Mouse (Mus musculus) adrenal gland, adult 2 months (tissue): ENCODE results near the gene Zmym1. TPM values are rescaled to one million over a fixed set of nuclear protein-coding genes. Genes with fewer than 3 reads are reported as not detected.
"Not testable (repeated sequence)": the region's sequence is repeated elsewhere in the genome, so short reads cannot be mapped to it uniquely, and the experiment has no call there.

Experiments
- DNase-seq: peaks from one replicate; pipeline ENCODE4 v3.0.0; 2021
- long read RNA-seq: library from polyadenylated mRNA; stranded (forward); transcript quantifications from one replicate; pipeline ENCODE4 v2.0.0, GENCODE M21; 2021
- polyA plus RNA-seq: library from polyadenylated mRNA; depleted of rRNA; stranded (reverse); fragments of >200 nt; gene quantifications from 2 replicates; pipeline ENCODE4 v1.2.3, GENCODE M21; 2012; rRNA removed
- total RNA-seq, 2 experiments: library from RNA; stranded (reverse); gene quantifications; 2 replicates each; pipeline ENCODE4 v1.2.3; 2021

Zmym1 gene
- 1 to 10 TPM; 5.9 to 7.3 TPM for total RNA-seq
- 0.47 TPM in 2 replicates for polyA plus RNA-seq
- long read RNA-seq, partial matches to known transcripts, result 0 of 5 reads
- long read RNA-seq, other reads (novel, unspliced or antisense), result 2 of 5 reads

DNA sequence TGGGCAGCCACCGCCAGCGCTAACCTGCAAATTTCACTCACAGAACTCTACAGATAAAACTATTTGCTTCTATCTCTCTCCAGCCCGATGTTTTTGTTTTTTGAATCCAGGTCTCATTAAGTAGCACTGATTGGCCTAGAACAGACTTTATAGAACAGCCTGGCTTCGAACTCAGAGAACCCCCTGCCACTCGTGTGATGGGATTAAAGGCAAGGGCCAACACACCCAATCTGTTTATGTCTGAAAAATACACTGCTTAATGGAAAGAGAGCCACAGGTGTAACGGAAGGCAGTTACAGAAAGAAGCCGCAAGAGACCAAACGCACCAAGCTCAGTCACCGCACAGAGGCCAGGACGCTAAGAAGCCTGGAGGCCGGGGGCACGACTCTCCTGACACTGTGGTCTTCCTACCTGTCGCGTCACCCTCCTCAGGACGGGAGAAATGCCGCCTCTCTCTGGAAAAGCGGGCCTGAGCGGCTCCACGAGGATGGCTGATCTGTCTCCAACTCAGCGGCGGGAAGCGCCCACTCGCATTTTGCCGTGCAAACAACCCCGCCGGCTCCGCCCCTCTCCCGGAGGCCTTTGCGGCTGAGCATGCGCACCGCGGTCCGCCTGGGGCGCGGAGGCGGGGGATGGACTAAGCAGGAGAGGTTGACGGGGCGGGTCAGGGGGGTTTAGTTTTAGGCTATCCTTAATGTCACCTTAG, at the start of gene Zmym1:
Gene Zmym1 (minus strand): TSS at position 568 of the 706 bp plus-strand sequence.
- DNase-seq, result peak; percentile 95

DNA sequence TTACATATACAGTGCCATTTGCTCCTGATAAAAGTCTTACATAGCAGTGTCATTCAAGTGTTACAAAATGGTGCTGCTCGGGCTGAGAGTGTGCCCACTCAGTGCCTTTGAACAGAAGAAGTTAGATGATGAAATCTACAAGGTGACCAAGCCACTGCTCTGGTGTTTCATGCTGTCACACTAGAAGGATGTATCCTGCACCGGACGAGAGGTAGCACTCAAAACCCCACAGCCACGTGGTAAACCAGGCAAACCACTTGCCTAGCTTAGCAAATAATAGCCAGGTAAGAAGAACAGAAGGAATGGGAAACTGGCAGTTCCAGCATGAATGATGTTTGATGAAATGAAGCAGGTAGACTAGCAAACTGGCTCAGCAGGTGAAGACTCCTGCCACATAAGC, 49.6 kb upstream of the Zmym1 start:
- DNase-seq, result no peak

DNA sequence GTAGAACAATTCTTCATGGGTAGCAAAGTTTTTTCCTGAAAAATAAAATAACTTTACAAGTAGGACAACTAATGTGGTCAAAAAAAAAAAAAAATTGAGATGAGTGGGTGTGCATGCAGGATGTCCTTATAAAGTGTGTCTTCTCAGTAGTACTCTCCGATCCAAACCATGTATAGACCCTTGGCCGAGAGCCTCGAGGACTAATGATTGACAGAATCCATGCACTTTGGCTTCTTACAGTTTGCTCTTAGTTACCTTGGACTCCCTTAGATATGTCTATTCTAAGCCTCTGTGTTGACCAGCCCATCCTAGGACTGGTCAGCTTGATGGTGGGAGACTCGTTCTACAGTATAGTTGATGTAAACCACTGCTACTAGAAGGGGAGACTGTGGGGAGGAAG, 46.6 kb upstream of the Zmym1 start:
- DNase-seq, result no peak

DNA sequence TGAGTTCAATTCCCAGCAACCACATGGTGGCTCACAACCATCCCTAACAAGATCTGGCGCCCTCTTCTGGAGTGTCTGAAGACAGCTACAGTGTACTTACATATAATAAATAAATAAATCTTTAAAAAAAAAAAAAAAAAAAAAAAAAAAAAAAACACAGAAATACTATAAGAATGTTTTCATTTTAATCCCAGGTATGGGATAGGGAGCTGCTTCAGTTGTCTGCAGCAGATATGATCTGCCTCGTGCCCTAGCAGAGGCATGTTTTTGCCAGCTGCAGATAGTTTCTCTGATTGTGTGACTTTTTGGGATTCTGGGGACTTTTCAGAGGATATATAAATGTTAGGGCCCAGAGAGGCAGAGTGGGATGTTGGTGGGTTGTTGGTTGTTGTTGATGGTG, 38.6 kb upstream of the Zmym1 start:
- not testable (repeated sequence) for DNase-seq

DNA sequence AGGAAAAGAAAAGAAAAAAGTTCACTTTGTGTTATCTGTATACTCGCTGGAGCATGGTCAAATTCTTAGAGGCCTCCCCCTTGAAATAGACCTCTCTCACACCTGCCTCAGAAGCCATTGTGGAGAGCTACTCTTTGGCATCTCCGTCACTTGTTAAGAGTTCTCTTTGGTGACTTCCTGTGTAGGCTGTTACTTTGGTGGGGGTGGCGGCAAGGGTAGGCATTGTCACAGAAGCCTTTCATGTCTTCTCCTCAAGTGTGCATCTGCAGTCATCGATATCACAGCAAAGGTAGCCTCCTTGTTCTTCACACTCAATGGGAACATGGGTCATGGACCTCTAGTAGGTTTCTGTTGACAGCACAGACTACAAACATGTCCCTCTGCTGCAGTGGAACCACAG, 34.1 kb upstream of the Zmym1 start:
- DNase-seq, result no peak

DNA sequence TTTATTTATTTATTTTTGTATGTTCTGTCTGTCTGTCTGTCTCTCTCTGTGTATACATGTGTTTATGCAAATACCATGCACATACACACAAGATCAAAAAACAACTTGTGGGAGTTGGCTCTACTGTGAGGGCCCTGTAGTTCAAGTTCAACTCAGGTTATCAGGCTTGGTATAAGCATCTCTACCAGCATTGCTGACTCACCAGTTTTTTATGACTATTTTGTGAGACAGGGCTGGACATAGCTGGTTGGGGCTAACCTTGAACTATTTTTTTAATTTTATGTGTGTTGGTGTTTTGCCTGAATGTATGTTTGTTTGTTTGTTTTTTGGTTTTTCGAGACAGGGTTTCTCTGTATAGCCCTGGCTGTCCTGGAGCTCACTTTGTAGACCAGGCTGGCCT, 30.2 kb upstream of the Zmym1 start:
- DNase-seq, result no peak

DNA sequence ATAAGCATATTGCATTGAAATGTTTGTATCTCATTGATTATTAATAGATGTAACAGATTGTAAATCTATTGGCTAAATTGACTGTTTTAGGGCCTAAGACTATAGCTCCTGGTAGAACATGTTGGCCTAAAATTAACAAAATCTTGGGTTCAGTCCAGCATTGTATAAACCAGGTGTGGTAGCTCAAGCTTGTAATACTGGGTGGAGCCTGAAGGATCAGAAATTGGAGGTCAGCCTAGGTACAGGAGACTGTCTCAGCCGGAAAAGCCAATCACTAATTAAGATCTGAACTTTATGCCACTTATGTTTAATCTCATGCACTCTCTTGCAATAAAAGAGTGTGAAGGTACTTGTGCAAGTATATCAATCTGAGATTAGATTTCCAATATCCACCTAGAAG, 24.8 kb upstream of the Zmym1 start:
- no peak for DNase-seq

DNA sequence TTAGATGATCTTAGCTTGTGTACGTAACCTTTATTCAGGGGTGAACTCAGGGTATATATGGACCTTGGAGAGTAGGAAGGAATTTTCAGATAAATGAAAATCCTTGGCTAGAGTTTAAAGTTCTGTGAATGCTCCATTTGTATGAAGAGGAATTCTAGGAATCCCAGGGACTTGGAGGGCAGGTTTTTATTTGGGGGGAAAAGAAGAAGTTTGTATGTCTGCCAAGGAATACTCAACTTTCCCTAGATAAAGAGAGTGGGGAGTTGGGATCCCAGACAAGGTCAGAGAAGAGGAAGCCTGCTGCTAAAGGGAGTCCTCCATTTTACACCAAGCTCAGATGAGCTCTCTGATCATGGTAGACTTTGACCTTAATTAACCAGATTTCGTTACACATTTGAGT, 22.2 kb upstream of the Zmym1 start:
- no peak for DNase-seq

DNA sequence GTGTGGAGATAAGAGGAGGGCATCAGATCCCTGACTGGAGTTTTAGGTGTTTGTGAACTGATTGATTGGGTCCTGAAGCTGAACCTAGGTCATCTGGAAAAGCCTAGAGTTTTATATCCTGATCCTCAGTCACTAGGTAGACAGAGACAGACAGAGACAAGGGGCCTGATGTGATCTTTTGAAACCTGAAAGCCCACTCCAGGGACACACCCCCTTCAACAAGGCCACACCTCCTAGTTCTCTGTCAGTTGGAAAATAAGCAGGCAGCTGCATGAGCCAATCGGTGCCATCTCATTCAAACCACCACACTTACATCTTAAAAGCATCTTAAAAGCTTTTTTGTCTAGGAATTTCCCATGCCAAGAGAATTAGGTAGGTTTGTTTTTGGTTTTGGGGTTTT, 19.9 kb upstream of the Zmym1 start:
- no peak for DNase-seq

DNA sequence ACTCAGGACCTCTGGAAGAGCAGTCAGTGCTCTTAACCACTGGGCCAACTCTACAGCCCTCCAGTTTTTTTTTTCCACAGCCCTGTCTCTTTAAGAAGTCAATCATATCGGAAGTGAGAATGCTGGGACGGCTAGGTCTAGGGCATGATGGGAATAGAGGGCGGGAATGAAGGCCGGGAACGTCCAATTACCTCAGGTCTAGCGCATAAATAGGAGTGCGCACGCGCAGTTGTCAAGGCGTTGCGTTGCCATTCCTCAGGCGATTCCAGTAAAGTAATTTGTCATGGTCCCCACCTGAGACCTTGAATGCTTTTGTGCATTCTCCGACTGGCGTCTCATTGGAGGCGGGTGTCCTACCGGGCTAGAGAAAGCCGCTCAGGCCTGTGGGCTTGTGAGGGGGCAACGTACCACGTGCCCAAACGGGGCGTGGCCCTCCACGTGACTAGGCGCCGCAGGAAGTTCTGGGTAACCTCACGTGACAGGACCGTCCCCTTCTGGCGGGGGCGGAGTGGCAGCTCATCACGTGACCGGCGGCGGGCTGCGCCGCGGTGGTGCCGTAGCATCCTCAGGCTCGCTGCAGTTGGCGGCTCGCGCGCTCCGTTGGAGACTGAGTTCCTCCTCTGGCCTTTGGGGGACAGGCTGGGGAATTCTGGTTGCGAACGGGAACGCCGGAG, 16.1 kb upstream of the Zmym1 start, which contains the start of gene Zmym6:
Gene Zmym6 (plus strand): TSS at position 509 of the 674 bp plus-strand sequence.
- DNase-seq, result peak; percentile 96

DNA sequence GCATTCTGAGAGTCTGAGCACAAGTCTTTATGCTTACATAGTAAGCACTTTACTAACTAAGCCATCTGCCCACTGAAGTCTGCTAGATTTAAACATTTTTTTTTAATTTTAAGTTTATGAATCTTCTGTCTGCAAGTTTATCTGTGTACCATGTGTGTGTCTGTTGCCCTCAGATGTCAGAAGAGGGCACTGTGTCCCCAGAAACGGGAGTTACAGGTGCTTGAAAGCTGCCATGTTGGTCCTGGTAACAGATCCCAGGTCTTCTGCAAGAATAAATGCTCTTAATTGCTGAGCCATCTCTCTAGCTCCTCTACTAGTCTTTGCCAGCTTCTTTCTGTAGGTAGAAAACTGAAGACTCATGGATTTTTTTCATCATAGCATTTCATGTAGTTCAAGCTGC, 14.0 kb upstream of the Zmym1 start:
- no peak for DNase-seq

DNA sequence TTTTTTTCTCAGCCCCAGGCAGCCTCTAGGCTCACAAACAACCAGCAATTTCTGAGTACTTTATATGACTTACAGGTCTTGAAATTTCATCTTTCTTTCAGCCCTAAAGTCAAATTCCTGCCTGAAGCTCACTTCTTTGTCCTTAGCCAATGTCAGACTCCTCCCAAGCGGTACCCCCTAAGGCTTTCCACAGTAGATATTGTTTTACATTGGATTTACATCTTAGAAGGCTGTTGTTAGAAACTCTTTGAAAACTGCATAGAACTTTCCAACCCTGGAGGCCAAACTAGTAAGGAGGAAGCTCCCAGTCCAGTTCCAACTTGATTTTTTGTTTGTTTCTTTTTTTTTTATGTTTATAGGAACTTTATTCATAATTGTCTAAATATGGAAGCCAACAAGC, 3.1 kb upstream of the Zmym1 start:
- no peak for DNase-seq

DNA sequence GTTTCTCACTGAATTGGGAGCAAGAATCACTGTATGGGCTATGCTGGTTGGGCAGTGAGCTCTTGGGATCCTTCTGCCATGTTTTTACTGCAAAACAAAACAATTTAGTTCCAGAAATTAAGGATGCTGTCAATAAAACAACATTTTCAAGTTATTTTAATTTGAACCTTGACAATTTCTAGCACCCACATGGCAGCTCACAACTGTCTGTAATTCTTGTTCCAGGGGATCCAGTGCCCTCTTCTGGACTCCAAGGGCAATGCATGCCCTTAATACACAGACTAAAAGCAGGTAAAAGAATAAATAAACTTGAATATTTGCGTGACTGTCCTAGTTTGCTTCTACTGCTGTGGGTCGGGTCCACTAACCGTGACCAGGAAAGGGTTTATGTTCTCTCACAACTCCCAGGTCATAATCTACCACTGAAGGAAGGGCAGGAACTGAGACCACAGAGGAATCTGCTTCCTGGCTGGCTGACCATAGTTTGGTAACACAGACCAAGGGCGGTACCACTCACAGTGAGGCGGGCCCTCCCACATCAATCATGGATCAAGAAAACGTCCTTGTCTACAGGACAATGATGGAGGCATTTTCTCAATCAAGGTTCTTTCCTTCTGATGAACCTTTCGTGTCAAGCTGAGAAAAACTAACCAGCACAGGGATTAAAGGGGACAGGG, 6.3 kb downstream of the Zmym1 start:
- DNase-seq, result no peak

DNA sequence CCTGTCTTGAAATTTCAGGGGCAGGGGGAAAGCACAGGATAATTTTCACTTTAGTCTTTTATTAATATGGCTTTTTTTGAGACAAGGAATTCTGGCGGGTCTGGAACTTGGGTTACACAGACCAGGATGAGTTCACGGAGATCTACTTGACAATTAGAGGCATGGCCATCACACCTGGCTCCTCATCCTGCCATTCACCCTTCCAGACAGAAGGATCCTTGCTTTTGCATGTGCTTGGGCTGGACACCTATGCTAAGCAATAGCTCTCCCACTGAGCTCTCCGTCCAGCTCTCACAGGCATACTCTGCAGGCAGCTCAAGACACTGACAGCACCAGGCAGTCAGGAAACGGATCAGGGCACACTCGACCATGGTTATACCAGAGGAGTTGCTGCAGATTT, 7.9 kb downstream of the Zmym1 start:
- DNase-seq, result no peak

DNA sequence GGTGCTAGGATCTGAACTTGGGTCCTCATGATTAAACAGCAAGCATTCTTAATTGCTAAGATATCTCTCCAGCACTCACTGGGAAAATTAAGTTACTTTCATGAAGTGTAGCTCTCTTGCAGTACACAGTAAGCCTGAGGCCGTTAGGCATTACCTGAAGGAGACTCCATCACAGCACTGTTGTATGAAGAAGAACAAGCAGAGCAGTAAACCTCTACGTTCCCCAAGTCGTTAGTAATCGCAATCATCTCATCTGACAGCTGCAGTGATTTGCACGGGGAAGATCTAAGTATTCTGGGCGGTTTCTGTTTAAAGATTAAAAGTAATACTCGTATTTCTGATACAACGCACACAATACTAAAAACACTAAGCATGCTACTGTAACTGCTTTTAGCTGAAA, 9.8 kb downstream of the Zmym1 start:
- DNase-seq, result no peak

DNA sequence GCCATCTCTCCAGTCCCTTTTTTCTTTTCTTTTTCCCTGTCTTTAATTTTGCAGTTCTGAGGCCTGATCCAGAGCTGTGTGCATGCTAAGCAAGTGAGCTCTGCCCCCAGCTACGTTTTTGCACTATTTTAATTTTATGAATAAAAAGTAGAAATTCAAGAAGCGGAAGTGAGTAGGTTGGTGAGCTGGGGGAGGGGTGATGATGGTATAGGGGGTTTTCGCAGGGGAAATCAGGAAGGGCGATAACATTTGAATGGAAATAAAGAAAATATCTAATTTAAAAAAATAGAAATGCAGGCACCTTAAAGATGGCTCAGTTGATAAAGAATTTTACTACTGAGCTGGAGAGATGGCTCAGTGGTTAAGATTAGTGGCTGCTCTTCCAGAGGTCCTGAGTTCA, 17.4 kb downstream of the Zmym1 start:
- no peak for DNase-seq

DNA sequence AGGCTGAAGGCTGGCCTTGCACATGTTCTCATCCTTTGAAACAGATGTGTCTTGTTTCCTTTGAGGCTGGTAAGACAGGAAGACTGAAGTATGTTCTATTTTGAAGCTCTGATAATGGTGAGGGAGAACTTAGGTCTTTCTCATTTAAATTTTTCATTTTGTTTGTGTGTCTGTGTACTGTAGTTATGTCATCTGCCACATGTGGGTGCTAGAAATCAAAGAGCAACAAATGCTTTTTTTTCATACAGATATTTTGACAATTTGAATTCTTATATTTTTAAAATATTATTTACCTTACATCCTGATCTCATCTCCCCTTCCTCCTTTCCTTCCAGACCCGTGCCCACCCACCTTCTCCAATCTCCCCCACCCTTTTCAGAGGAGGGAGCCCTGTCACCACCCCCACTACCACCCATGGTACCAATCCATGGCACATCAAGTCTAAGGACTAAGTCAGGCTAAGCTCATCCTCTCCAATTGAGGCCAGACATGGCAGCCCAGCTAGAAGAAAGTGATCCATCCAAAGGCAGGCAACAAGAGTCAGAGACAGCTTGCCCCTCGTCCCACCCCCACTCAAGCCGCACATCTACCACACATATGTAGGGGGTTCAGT, 21.0 kb downstream of the Zmym1 start:
- DNase-seq, result no peak

DNA sequence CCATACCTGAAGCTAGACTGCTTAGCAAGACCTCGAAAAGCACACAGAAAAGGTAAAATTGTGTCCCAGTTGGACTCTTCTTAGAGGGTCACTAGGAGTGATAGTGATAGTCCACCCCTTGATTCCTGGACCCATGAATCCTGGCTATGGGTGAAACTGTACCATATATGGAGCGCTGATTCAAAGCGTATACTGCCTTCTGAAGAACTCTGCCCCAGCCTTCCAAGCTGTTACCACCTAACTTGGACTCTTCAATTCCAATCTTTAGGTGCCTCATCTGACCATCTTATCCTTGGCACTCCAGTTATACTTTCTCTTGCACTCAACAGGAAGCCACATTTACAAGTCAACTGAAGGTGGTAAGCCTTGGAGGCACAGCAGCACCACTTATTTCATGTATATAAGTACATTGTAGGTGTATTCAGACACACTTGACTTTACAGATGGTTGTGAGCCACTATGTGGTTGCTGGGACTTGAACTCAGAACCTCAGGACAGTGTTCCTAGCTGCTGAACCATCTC, 22.1 kb downstream of the Zmym1 start:
- no peak for DNase-seq

DNA sequence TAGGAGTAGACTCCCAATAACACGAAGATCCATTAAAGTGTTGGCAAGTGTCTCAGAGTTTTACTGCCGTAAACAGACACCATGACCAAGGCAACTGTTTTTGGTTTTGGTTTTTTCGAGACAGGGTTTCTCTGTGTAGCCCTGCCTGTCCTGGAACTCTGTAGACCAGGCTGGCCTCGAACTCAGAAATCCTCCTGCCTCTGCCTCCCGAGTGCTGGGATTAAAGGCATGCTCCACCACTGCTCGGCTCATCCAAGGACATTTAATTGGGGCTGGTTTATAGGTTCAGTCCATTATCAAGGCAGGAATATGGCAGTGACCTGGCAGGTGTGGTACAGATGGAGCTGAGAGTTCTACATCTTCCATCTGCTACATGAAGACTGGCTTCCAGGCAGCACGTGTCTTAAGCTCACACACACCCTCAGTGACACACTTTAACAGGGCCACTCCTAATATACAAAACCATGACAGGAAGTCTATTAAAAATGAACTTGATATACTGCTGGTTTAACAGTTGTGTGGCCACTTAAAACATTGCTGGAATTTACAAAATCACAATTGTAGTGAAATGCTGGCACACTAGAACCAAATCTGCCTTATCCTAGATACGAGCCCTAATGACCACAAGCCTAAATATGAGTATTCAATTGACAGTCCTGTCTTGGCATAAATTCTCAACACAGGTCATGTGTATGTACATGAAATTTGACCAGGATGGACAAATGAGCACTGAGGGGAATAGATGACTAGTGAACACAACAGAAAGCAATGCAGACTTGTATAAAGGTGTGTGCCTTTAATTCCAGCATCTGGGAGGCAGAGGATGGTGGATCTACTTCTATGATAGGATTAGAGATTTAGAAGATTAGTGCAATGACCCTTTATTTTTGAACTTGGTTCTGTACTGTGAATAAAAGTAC, 22.8 kb downstream of the Zmym1 start:
- no peak for DNase-seq

DNA sequence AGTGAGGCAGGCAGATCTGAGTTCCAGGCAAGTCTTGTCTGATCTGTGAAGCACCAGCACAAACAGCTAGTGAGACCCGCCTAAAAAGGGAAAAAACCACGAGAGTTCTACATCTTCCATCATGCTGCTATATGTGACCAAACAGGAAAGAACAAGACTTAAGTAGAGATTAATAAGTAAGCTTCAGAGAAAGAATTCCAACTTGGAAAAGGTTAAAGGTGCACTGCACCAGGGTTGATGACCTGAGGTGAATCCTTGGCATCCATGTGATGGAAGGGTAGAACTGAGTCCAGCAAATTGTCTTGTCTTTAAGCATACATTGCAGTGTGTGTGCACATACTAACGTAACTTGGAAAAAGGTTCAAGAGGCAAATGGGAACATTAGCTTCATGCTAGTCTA, 23.8 kb downstream of the Zmym1 start:
- DNase-seq, result no peak
